Mouse (Mus musculus) hindlimb bud, embryonic 11.5 days (tissue): ENCODE results near the gene Ak8.

ENCODE experiments used
- DNase-seq: peaks from one replicate; pipeline ENCODE4 v3.0.0-alpha.2; 2012; ENCODE audit warnings: low read depth, low spot score; ENCODE audit errors: extremely low spot score

The Ak8 gene

GRCm38 (mm10) chr2:28860678-28861423 is 160.9 kb downstream of the Ak8 start:
- no peak for DNase-seq
